Mouse (Mus musculus) myocyte (in vitro differentiated cells): ENCODE measurements around the gene Cdc42bpa. TPM values are rescaled to one million over a fixed set of nuclear protein-coding genes. Genes with fewer than 3 reads are reported as not detected.
A peak's percentile ranks its signal among the peaks of the same experiment; 100 is the strongest.

Source experiments
- H3K27me3 ChIP-seq: one replicate; pipeline ENCODE4 v1.6.1; 2011; ENCODE audit not compliant: control insufficient read depth, insufficient read depth, insufficient read length
- H3K36me3 ChIP-seq: one replicate; pipeline ENCODE4 v1.6.1; 2011; ENCODE audit not compliant: control insufficient read depth, insufficient read depth
- H3K4me2 ChIP-seq: one replicate; pipeline ENCODE4 v1.6.1; 2011; ENCODE audit warnings: low read depth, control low read depth
- H3K4me3 ChIP-seq: one replicate; pipeline ENCODE4 v1.5.1; 2011; ENCODE audit warnings: mild to moderate bottlenecking, control low read depth, moderate library complexity
- H3K79me2 ChIP-seq: one replicate; pipeline ENCODE4 v1.6.1; 2011; ENCODE audit not compliant: control insufficient read depth, insufficient read depth
- H3ac ChIP-seq: one replicate; pipeline ENCODE4 v1.6.1; 2011; ENCODE audit not compliant: control insufficient read depth, insufficient read length
- CEBPB ChIP-seq: IDR thresholded peaks from 2 replicates; pipeline ENCODE4 v1.6.1; 2011; ENCODE audit warnings: mild to moderate bottlenecking, moderate library complexity; ENCODE audit not compliant: poor library complexity, insufficient read depth, severe bottlenecking
- E2F4 ChIP-seq: IDR thresholded peaks from one replicate; pipeline ENCODE4 v1.6.1; 2011; ENCODE audit warnings: mild to moderate bottlenecking, control low read depth, moderate library complexity; ENCODE audit not compliant: insufficient read depth
- MAX ChIP-seq: IDR thresholded peaks from one replicate; pipeline ENCODE4 v1.6.1; 2011; ENCODE audit warnings: low read depth, mild to moderate bottlenecking, control low read depth
- MYOD1 ChIP-seq, 3 experiments: IDR thresholded peaks; one replicate each; pipeline ENCODE4 v1.6.1; 2011; ENCODE audit warnings: control low read depth in 2 of 3, low read depth in 2 of 3, mild to moderate bottlenecking in 2 of 3, moderate library complexity in 1 of 3; ENCODE audit not compliant: insufficient read length in 2 of 3, control insufficient read depth in 1 of 3
- MYOG ChIP-seq, 3 experiments: IDR thresholded peaks; one replicate each; pipeline ENCODE4 v1.6.1; 2011; ENCODE audit warnings: control low read depth in 2 of 3, low read depth in 2 of 3, mild to moderate bottlenecking in 2 of 3; ENCODE audit not compliant: insufficient read length in 2 of 3, control insufficient read depth in 1 of 3, insufficient read depth in 1 of 3
- POLR2A ChIP-seq: IDR thresholded peaks from one replicate; pipeline ENCODE4 v1.6.1; 2011; ENCODE audit warnings: low read depth, mild to moderate bottlenecking, control low read depth, moderate library complexity; ENCODE audit not compliant: insufficient read length
- POLR2AphosphoS2 ChIP-seq: IDR thresholded peaks from one replicate; pipeline ENCODE4 v1.6.1; 2011; ENCODE audit warnings: low read depth, control low read depth; ENCODE audit not compliant: insufficient read length
- REST ChIP-seq: IDR thresholded peaks from one replicate; pipeline ENCODE4 v1.6.1; 2011; ENCODE audit warnings: mild to moderate bottlenecking, control low read depth, moderate library complexity; ENCODE audit not compliant: insufficient read depth, insufficient read length
- SRF ChIP-seq: IDR thresholded peaks from one replicate; pipeline ENCODE4 v1.6.1; 2011; ENCODE audit warnings: low read depth; ENCODE audit not compliant: control insufficient read depth, insufficient read length
- TCF12 ChIP-seq: IDR thresholded peaks from one replicate; pipeline ENCODE4 v1.6.1; 2011; ENCODE audit warnings: mild to moderate bottlenecking, control low read depth; ENCODE audit not compliant: poor library complexity, insufficient read depth, severe bottlenecking
- TCF3 ChIP-seq: IDR thresholded peaks from one replicate; pipeline ENCODE4 v1.6.1; 2011; ENCODE audit warnings: low read depth, control low read depth; ENCODE audit not compliant: insufficient read length
- USF1 ChIP-seq: IDR thresholded peaks from one replicate; pipeline ENCODE4 v1.6.1; 2011; ENCODE audit warnings: low read depth, mild to moderate bottlenecking, control low read depth, moderate library complexity
- polyA plus RNA-seq: library from polyadenylated mRNA; unstranded; fragments of >200 nt; fragmentation: generic; extraction: Trizol; gene quantifications from one replicate; pipeline ENCODE4 v1.2.1, GENCODE M21; 2012; ENCODE audit warnings: missing spikeins

Gene Cdc42bpa
- polyA plus RNA-seq, 1 experiment = 14.3 TPM

- peak overlapping the region; percentile 41 for H3K4me2 ChIP-seq
- H3K36me3 ChIP-seq = no peaks in the 10 kb centered on the region
- no peaks in the 10 kb centered on the region for H3K27me3 ChIP-seq
- H3K4me3 ChIP-seq = peak overlapping the region; percentile 77
- TF ChIP-seq TCF12 (no peak), E2F4 (no peak), POLR2A (no peak), POLR2AphosphoS2 (no peak), REST (no peak), SRF (no peak), MAX (no peak), MYOG (IDR thresholded peaks at IDR 0.05; ENCODE audit: control insufficient read depth in 1 of 3, insufficient read depth in 1 of 3, insufficient read length in 2 of 3, low read depth in 2 of 3) (no peak), TCF3 (no peak), CEBPB (no peak), USF1 (no peak), MYOD1 (IDR thresholded peaks at IDR 0.05; ENCODE audit: control insufficient read depth in 1 of 3, insufficient read length in 2 of 3, low read depth in 2 of 3) (no peak)
- peak overlapping the region; percentile 88 for H3ac ChIP-seq
- peaks cover 47% of the 10 kb centered on the region for H3K79me2 ChIP-seq
These were observed 238 bp downstream of the Cdc42bpa start for GRCm38 (mm10) chr1:179960543-179960876.

GRCm38 (mm10) chr1:179960882-179961698 lies 818 bp downstream of the Cdc42bpa start:
- Histone ChIP-seq H3K79me2 (peaks cover 53% of the 10 kb centered on the region), H3K27me3 (no peaks in the 10 kb centered on the region), H3K4me3 (peak overlapping the region; percentile 77), H3K4me2 (peak overlapping the region; percentile 94), H3K36me3 (no peaks in the 10 kb centered on the region), H3ac (peak overlapping the region; percentile 88)
- TF ChIP-seq REST = no peak
- TF ChIP-seq POLR2A = no peak
- no peak for TF ChIP-seq MYOG (IDR thresholded peaks at IDR 0.05; ENCODE audit: control insufficient read depth in 1 of 3, insufficient read depth in 1 of 3, insufficient read length in 2 of 3, low read depth in 2 of 3)
- TF ChIP-seq MAX = no peak

GRCm38 (mm10) chr1:179961777-179962176 lies 1.5 kb downstream of the Cdc42bpa start:
- no peaks in the 10 kb centered on the region for H3K27me3 ChIP-seq
- peaks cover 60% of the 10 kb centered on the region for H3K79me2 ChIP-seq
- no peaks in the 10 kb centered on the region for H3K36me3 ChIP-seq
- peak overlapping the region; percentile 77 for H3K4me3 ChIP-seq
- H3K4me2 ChIP-seq = peak overlapping the region; percentile 94
- TF ChIP-seq REST (no peak), E2F4 (no peak), CEBPB (no peak), MYOD1 (IDR thresholded peaks at IDR 0.05; ENCODE audit: control insufficient read depth in 1 of 3, insufficient read length in 2 of 3, low read depth in 2 of 3) (no peak), POLR2A (no peak), POLR2AphosphoS2 (no peak), USF1 (no peak), SRF (no peak), MAX (no peak), TCF12 (no peak), TCF3 (no peak), MYOG (IDR thresholded peaks at IDR 0.05; ENCODE audit: control insufficient read depth in 1 of 3, insufficient read depth in 1 of 3, insufficient read length in 2 of 3, low read depth in 2 of 3) (no peak)
- no peak overlapping the region for H3ac ChIP-seq

GRCm38 (mm10) chr1:179969776-179970428 lies 9.6 kb downstream of the Cdc42bpa start:
- Histone ChIP-seq H3K27me3 (no peaks in the 10 kb centered on the region), H3K36me3 (no peaks in the 10 kb centered on the region), H3K4me3 (no peak overlapping the region), H3K4me2 (peak overlapping the region; percentile 59), H3ac (no peak overlapping the region), H3K79me2 (peaks cover 98% of the 10 kb centered on the region)
- peak; percentile 76 for TF ChIP-seq CEBPB
- no peak for TF ChIP-seq MYOD1 (IDR thresholded peaks at IDR 0.05; ENCODE audit: control insufficient read depth in 1 of 3, insufficient read length in 2 of 3, low read depth in 2 of 3)
- no peak for TF ChIP-seq SRF

GRCm38 (mm10) chr1:179975021-179975420 lies 14.7 kb downstream of the Cdc42bpa start:
- H3ac ChIP-seq = no peak overlapping the region
- no peaks in the 10 kb centered on the region for H3K36me3 ChIP-seq
- H3K27me3 ChIP-seq = no peaks in the 10 kb centered on the region
- TF ChIP-seq POLR2A = no peak
- TF ChIP-seq POLR2AphosphoS2 = no peak
- no peak for TF ChIP-seq REST
- no peak overlapping the region for H3K4me2 ChIP-seq
- no peak overlapping the region for H3K4me3 ChIP-seq
- H3K79me2 ChIP-seq = peaks cover 99% of the 10 kb centered on the region
